Mouse (Mus musculus): Measurements from ENCODE around the gene Gucd1.

Gene Gucd1

GRCm38 (mm10) chr10:75327081-75327480 is 190.7 kb downstream of the Gucd1 start:
- no peak for DNase-seq (ENCODE audit: low spot score in 2 of 2)

- DNase-seq (ENCODE audit: low spot score in 2 of 2): no peak
These were observed 191.2 kb downstream of the Gucd1 start for GRCm38 (mm10) chr10:75326553-75326952.

- DNase-seq (ENCODE audit: low spot score in 2 of 2): no peak
These were observed 192.0 kb downstream of the Gucd1 start for GRCm38 (mm10) chr10:75325821-75326220.

GRCm38 (mm10) chr10:75324391-75324790 is 193.4 kb downstream of the Gucd1 start:
- DNase-seq (ENCODE audit: low spot score in 2 of 2): no peak

- no peak for DNase-seq (ENCODE audit: low spot score in 2 of 2)
These were observed 193.8 kb downstream of the Gucd1 start for GRCm38 (mm10) chr10:75323986-75324385.

- no peak for DNase-seq (ENCODE audit: low spot score in 2 of 2)
These were observed 194.8 kb downstream of the Gucd1 start for GRCm38 (mm10) chr10:75322966-75323365.

GRCm38 (mm10) chr10:75320321-75320720 is 197.5 kb downstream of the Gucd1 start:
- no peak for DNase-seq (ENCODE audit: low spot score in 2 of 2)

- no peak for DNase-seq (ENCODE audit: low spot score in 2 of 2)
These were observed 199.6 kb downstream of the Gucd1 start for GRCm38 (mm10) chr10:75318206-75318605.

GRCm38 (mm10) chr10:75316908-75317761 is 200.6 kb downstream of the Gucd1 start:
- DNase-seq (ENCODE audit: low spot score in 2 of 2): peak; percentile 46 to 67

GRCm38 (mm10) chr10:75316872-75316907 is 201.1 kb downstream of the Gucd1 start, which contains the start of gene Adora2a:
Adora2a (plus strand) TSS chr10:75316877.
- no peak for DNase-seq (ENCODE audit: low spot score in 2 of 2)

- DNase-seq (ENCODE audit: low spot score in 2 of 2): no peak
These were observed 201.3 kb downstream of the Gucd1 start for GRCm38 (mm10) chr10:75316472-75316871.

- peak; percentile 50 to 53 for DNase-seq (ENCODE audit: low spot score in 2 of 2)
These were observed 202.0 kb downstream of the Gucd1 start for GRCm38 (mm10) chr10:75315756-75316155.

GRCm38 (mm10) chr10:75314190-75314980 is 203.4 kb downstream of the Gucd1 start:
- DNase-seq (ENCODE audit: low spot score in 2 of 2): no peak

GRCm38 (mm10) chr10:75312361-75312760 is 205.4 kb downstream of the Gucd1 start:
- no peak for DNase-seq (ENCODE audit: low spot score in 2 of 2)

- no peak for DNase-seq (ENCODE audit: low spot score in 2 of 2)
These were observed 210.6 kb downstream of the Gucd1 start for GRCm38 (mm10) chr10:75307130-75307529.

- DNase-seq (ENCODE audit: low spot score in 2 of 2): no peak
These were observed 213.4 kb downstream of the Gucd1 start for GRCm38 (mm10) chr10:75304413-75304812.

GRCm38 (mm10) chr10:75304049-75304405 is 213.7 kb downstream of the Gucd1 start:
- DNase-seq (ENCODE audit: low spot score in 2 of 2): no peak

GRCm38 (mm10) chr10:75303324-75304048 is 214.3 kb downstream of the Gucd1 start:
- peak; percentile 79 to 86 for DNase-seq (ENCODE audit: low spot score in 2 of 2)

- DNase-seq (ENCODE audit: low spot score in 2 of 2): no peak
These were observed 215.2 kb downstream of the Gucd1 start for GRCm38 (mm10) chr10:75302536-75302935.

- DNase-seq (ENCODE audit: low spot score in 2 of 2): peak in 1 of 2 experiments; percentile 7
These were observed 215.8 kb downstream of the Gucd1 start for GRCm38 (mm10) chr10:75301937-75302336.

- DNase-seq (ENCODE audit: low spot score in 2 of 2): peak in 1 of 2 experiments; percentile 11
These were observed 216.5 kb downstream of the Gucd1 start for GRCm38 (mm10) chr10:75301195-75301806.

Data from right cerebral cortex, postnatal 10 days (tissue).